Mouse (Mus musculus) erythroblast, embryonic 14.5 days (primary cell): Measurements from ENCODE around the gene Slc22a21.

Source experiments
- GATA1 ChIP-seq: IDR thresholded peaks from 2 replicates; pipeline ENCODE4 v1.6.1; 2012; ENCODE audit warnings: low read length, inconsistent platforms, mixed read lengths
- TAL1 ChIP-seq: IDR thresholded peaks from 3 replicates; pipeline ENCODE4 v1.6.1; 2012; ENCODE audit warnings: low read length, inconsistent platforms, mixed read lengths

DNA sequence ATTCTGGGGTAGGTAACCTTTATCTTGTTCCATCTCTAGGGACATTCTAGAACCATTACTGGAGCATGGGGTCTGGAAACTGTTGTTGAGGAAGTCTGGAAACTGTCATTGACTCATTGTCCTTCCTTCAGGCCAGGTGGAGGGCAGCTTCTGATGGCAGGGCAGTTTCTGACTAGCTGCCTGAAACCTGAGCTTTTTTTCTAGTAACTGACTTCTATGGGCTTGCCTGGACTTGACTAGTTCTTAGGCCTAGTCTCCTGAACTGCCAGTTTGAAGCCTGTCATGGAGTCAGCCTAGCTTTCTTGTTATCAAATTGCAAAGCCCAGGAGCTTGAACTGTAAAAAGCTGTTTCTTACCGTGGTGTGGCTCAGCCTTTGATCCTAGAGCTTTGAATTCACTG lies 79.1 kb downstream of the Slc22a21 start:
- TF ChIP-seq GATA1: no peak
- TF ChIP-seq TAL1: no peak
